Mouse (Mus musculus): Measurements from ENCODE around the gene Sh3bgrl. TPM values are rescaled to one million over a fixed set of nuclear protein-coding genes. Genes with fewer than 3 reads are reported as not detected.

Sh3bgrl gene
- polyA plus RNA-seq, 1 experiment from 2014 or later: 210 TPM

DNA sequence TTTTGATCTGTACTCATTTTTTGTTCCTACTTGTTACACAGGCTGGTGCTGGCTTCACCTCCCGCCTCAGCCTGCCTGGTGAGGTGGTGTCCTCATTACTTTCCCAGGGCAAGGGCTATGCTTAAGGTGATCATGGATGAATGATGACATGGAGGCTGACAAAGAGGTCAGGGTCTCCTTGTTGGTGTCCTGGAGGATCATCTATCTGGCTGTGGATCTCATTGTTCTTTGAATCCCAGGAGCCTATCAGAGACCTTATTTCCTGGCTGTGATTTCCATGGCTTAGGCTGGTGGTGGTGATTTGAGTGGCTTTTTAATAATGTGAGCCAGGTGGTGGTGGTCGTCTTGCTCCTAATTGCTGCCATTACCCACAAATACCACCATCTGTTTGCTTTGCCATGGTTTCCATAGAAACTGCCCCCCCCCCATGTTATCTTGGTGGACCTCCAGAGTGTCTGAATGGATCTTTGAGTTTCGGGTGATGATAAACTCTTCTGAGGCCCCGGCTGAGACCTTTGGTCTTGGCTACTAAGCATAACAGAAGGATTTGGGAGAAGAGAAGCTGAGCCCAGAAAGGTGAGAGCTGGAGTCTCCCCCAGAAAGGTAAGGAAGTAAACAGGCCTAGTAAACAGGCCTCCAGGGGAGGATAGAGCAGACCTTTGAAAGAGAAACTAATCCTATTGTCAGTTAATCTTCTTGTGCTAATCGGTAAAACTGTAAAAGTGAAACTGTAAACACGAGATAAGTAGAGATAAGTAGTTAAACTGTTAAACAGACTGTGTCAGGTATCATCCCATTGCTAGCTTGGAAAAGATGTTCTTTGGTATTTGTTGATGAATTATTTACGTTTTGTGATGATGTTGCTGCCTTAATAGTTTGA is 18.5 kb downstream of the Sh3bgrl start:
- no peaks in the 10 kb centered on the region for H3K9me3 ChIP-seq
- peak; percentile 77 for ATAC-seq
- H3K9ac ChIP-seq (replicated peaks): no peak overlapping the region
- H3K4me3 ChIP-seq (replicated peaks): no peak overlapping the region
- WGBS: 27% methylated on average over 7 of the region's 7 CpGs
- H3K4me1 ChIP-seq (replicated peaks): peaks cover 6% of the 10 kb centered on the region
- H3K4me2 ChIP-seq (replicated peaks): no peak overlapping the region
- no peaks in the 10 kb centered on the region for H3K36me3 ChIP-seq
- no peaks in the 10 kb centered on the region for H3K27me3 ChIP-seq
- H3K27ac ChIP-seq: peak overlapping the region; percentile 30; the same call in 1 of the 2 replicates

DNA sequence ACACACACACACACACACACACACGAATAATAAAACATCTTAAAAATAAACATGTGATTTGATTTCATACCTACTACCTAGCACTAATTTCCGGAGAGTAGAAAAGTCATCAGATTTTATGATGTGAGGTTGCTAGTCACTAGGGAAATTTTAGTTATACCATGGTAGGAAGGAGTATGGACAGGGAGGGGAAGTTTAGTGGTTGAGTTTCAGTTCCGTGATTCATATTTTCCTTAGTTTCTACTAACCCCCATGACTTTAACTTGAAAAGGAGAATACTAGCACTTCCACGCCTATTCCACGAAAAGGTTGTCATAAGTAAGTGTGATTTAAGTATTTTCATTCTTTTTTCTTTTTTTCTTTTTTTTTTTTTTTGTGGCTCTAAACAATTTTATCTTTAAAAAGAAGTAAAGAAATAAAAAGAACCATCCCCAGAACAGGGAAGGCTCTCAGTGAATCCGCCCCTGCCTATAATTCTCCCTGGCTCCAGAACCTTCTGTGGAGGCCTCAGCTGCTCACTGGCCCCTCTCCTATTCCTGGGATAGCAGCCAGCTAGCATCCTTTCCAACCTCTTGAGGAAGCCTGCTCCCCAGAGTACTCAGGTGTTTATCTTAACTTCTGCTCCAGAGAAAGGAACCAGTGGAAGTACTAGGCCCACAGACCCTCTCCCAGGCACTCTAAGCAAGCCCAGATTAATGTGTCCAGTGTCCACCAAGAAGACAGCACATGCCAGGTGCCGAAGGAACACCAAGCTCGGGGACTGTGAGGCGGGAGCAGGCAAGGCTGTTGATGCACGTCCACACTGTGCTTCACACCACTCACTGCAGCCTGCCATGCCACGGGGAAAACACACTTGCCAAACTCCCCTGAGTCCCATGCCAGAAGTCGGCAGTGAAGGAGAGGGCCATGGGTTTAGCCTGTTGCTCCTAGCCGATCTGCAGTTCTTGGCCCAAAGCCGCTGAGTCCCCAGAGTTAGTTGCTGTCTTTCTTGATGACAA is 25.0 kb downstream of the Sh3bgrl start:
- peaks cover 8% of the 10 kb centered on the region; the same call in 1 of the 2 replicates for H3K4me1 ChIP-seq (replicated peaks)
- no peaks in the 10 kb centered on the region for H3K27me3 ChIP-seq
- WGBS: 84% methylated on average over 14 of the region's 14 CpGs
- H3K4me3 ChIP-seq (replicated peaks): no peak overlapping the region
- H3K27ac ChIP-seq: no peak overlapping the region
- no peak overlapping the region for H3K4me2 ChIP-seq (replicated peaks)
- ATAC-seq: no peak
- no peak overlapping the region for H3K9ac ChIP-seq (replicated peaks)
- H3K36me3 ChIP-seq: no peaks in the 10 kb centered on the region
- no peaks in the 10 kb centered on the region for H3K9me3 ChIP-seq

DNA sequence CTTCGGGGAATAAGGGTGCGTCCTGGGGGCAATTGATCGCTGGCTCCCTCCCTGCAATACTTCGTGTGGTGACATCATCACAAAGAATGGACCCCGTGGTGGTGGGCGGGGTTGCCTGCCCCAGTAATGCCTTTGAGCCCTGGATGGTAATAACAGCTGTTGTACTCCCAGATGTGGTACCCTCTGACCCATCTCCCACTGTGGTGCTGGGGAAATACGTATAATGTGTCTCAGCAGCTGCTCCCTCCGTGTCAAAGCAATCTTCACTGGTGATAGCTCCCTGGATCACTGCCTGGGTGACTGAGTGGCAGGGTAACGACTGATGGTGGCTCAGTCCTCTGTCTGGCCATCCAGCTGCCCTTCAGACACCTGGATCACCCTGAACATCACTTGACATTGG is 26.0 kb downstream of the Sh3bgrl start:
- Histone ChIP-seq H3K9ac (replicated peaks) (no peak overlapping the region), H3K27me3 (no peaks in the 10 kb centered on the region), H3K27ac (no peak overlapping the region), H3K9me3 (no peaks in the 10 kb centered on the region), H3K4me1 (replicated peaks) (peaks cover 8% of the 10 kb centered on the region; the same call in 1 of the 2 replicates), H3K4me2 (replicated peaks) (no peak overlapping the region), H3K4me3 (replicated peaks) (no peak overlapping the region), H3K36me3 (no peaks in the 10 kb centered on the region)
- 39% methylated on average over 9 of the region's 9 CpGs for WGBS
- ATAC-seq: 0 out of 2 replicates have a peak, but pooled peaks have one; percentile 30

DNA sequence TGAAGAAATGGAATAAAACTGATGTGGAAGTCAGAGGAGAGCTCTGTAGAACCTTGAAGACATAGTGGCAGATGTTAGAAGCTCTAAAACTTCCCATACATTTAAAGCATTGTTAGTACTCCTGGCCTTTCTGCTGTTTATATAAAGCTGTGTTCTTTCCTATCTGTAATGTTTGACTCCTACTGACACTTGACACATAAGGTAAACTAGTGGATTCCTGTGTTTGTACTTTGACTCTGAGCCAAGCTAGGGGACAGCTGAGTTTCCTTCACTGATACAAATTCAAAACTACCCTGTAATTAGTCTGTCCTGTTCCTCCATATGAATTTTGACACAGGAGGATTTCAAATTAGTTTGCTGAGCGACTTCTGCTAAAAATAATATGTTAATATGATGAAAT is 27.5 kb downstream of the Sh3bgrl start:
- no peaks in the 10 kb centered on the region for H3K36me3 ChIP-seq
- H3K27ac ChIP-seq: no peak overlapping the region
- no peak for ATAC-seq

DNA sequence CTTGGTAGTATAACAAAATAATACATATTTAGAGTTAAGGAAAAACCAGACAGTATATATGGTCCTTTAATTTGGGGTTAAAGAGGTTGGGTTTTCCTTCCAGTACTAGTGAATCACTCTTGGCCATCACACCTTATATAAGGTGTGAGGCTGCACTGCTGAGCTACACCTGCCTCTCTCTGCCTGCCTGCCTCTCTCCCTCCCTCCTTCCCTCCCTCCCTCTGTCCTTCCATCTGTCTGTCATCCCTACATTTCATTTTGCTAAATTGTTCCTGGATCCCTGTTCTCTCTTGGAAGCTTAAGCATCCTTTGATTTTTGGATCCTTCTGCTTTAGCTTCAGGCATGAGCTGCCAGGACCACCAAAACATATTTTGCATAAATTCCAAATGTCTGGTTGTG is 28.6 kb downstream of the Sh3bgrl start:
- no peak overlapping the region for H3K4me2 ChIP-seq (replicated peaks)
- no peaks in the 10 kb centered on the region for H3K9me3 ChIP-seq
- H3K9ac ChIP-seq (replicated peaks): no peak overlapping the region
- no peak for ATAC-seq
- no peak overlapping the region for H3K27ac ChIP-seq
- no peak overlapping the region for H3K4me3 ChIP-seq (replicated peaks)
- peaks cover 8% of the 10 kb centered on the region; the same call in 1 of the 2 replicates for H3K4me1 ChIP-seq (replicated peaks)
- no peaks in the 10 kb centered on the region for H3K27me3 ChIP-seq
- H3K36me3 ChIP-seq: no peaks in the 10 kb centered on the region

More for the DNA sequence above, 27.5 kb downstream of the Sh3bgrl start:
- H3K4me1 ChIP-seq (replicated peaks): peaks cover 8% of the 10 kb centered on the region; the same call in 1 of the 2 replicates
- WGBS: 48% methylated on average over 1 of the region's 1 CpGs
- H3K4me3 ChIP-seq (replicated peaks): no peak overlapping the region
- no peak overlapping the region for H3K4me2 ChIP-seq (replicated peaks)
- H3K27me3 ChIP-seq: no peaks in the 10 kb centered on the region
- H3K9ac ChIP-seq (replicated peaks): no peak overlapping the region
- H3K9me3 ChIP-seq: no peaks in the 10 kb centered on the region

DNA sequence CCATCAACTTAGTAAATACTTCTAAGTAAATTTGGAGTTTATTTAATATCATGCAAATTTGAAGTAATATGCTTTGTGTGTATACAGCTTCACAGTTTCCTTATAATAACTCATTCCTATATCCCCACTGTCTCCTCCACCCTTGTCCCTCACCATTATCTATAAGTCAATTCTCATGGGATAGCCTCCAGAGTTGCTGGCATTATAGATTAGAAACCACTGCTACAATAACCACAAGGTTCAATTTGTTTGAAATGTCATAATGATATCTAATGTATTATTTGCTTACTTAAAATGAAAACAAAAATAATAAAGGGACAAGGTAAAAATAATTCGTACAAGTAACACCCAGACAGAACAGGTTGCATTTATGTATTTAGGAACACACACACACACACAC is 31.7 kb downstream of the Sh3bgrl start:
- Histone ChIP-seq H3K4me2 (replicated peaks) (no peak overlapping the region), H3K27me3 (no peaks in the 10 kb centered on the region), H3K4me1 (replicated peaks) (no peaks in the 10 kb centered on the region), H3K36me3 (no peaks in the 10 kb centered on the region), H3K4me3 (replicated peaks) (no peak overlapping the region), H3K9me3 (no peaks in the 10 kb centered on the region), H3K27ac (no peak overlapping the region), H3K9ac (replicated peaks) (no peak overlapping the region)
- WGBS: 85% methylated on average over 1 of the region's 1 CpGs
- no peak for ATAC-seq

DNA sequence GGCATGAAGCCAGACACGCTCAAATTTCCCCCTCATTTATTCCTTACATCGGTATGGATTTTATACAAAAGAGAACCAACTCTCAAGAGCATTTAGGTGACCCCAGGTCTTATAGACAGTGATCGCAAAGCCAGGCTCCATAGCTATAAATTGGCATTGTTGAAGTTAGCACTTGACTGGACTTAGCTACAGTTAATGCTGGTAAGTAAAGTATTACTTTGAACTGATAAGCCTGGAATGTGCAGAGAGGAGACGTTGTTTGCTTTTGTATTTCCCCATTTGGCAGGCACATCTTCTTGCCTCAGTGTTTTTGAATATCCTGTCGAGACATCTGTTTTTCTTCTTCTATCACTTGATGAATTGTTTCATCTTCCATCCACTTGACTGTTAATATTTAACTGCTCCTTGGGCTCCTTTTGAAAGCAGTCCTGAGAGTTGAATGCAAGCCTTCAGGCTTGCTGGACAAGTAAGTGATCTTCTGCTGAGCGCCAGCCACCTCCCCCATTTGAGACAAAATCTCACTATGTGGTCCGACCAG is 32.5 kb downstream of the Sh3bgrl start:
- H3K4me1 ChIP-seq (replicated peaks): no peaks in the 10 kb centered on the region
- no peak overlapping the region for H3K9ac ChIP-seq (replicated peaks)
- no peak overlapping the region for H3K4me2 ChIP-seq (replicated peaks)
- 79% methylated on average over 7 of the region's 7 CpGs for WGBS
- H3K27me3 ChIP-seq: no peaks in the 10 kb centered on the region
- ATAC-seq: no peak
- no peaks in the 10 kb centered on the region for H3K36me3 ChIP-seq
- H3K27ac ChIP-seq: no peak overlapping the region
- no peak overlapping the region for H3K4me3 ChIP-seq (replicated peaks)
- H3K9me3 ChIP-seq: no peaks in the 10 kb centered on the region

DNA sequence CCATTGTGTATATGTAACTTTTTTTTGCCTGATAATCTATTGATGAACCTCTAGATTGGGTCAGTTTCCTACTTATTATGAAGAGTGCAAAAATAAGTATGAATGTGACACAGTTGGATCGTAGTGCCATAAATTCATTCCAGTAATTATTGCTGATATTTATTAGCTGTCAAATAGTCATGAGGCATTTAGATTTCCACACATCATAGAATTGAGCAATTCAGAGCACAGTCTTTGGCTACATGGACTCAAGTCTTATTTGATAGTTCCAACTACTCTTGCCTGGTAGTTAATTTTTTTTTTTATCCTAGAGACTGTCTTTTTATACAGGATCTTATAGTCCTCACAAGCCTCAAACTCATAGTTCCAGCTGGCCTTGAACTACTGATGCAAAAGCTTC is 34.9 kb downstream of the Sh3bgrl start:
- H3K9ac ChIP-seq (replicated peaks): no peak overlapping the region
- 86% methylated on average over 1 of the region's 1 CpGs for WGBS
- no peaks in the 10 kb centered on the region for H3K9me3 ChIP-seq
- H3K27me3 ChIP-seq: no peaks in the 10 kb centered on the region
- 0 out of 2 replicates have a peak, but pooled peaks cover 3% of the 10 kb centered on the region for H3K4me1 ChIP-seq (replicated peaks)
- H3K27ac ChIP-seq: no peak overlapping the region
- no peak for ATAC-seq
- no peak overlapping the region for H3K4me3 ChIP-seq (replicated peaks)
- H3K36me3 ChIP-seq: no peaks in the 10 kb centered on the region
- H3K4me2 ChIP-seq (replicated peaks): no peak overlapping the region

DNA sequence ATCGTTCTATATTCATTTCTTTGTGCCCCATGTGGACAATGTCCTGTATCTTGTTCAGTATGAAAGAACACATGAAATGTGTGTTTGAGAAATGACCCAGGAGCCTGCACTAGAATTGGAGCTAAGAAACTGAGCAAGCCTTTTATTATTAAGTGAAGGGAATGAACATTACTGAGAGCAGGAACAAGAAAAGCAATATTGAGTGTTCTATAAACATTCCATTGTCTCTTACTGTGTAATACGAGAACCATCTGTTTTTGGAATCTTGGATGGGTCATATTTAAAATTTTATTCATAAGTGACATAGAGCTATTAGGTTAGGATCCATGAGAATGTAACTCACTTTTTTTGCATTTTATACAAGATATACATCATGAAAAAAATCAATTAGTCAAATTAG is 36.7 kb downstream of the Sh3bgrl start:
- Histone ChIP-seq H3K9me3 (no peaks in the 10 kb centered on the region), H3K4me3 (replicated peaks) (no peak overlapping the region), H3K9ac (replicated peaks) (no peak overlapping the region), H3K4me2 (replicated peaks) (no peak overlapping the region), H3K4me1 (replicated peaks) (0 out of 2 replicates have a peak, but pooled peaks cover 3% of the 10 kb centered on the region), H3K27me3 (no peaks in the 10 kb centered on the region), H3K36me3 (no peaks in the 10 kb centered on the region), H3K27ac (no peak overlapping the region)
- 90% methylated on average over 2 of the region's 2 CpGs for WGBS
- ATAC-seq: no peak

DNA sequence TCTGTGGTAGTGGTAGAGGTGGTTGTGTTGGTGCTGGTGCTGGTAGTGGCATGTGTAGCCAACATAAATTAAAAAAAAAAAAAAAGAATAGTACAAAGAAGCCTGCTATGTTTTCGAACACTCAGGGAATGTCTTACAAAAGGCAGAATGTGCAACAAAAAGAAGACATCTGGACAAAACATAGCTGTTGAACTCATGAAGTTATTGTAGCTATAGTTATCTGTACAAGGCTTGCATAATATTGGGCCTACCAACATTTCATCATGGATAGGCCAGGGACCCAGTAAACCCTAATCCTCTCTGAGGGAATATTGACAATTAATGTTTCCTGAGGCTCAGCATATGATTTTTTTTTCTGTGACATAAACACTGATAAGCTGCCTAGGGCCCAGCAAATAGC is 37.3 kb downstream of the Sh3bgrl start:
- no peak overlapping the region for H3K4me3 ChIP-seq (replicated peaks)
- H3K27me3 ChIP-seq: no peaks in the 10 kb centered on the region
- WGBS: 68% methylated on average over 1 of the region's 1 CpGs
- H3K36me3 ChIP-seq: no peaks in the 10 kb centered on the region
- H3K4me1 ChIP-seq (replicated peaks): 0 out of 2 replicates have a peak, but pooled peaks cover 3% of the 10 kb centered on the region
- no peaks in the 10 kb centered on the region for H3K9me3 ChIP-seq
- H3K27ac ChIP-seq: 0 out of 2 replicates have a peak overlapping the region, but pooled peaks have one; percentile 19
- H3K9ac ChIP-seq (replicated peaks): no peak overlapping the region
- ATAC-seq: no peak
- no peak overlapping the region for H3K4me2 ChIP-seq (replicated peaks)

DNA sequence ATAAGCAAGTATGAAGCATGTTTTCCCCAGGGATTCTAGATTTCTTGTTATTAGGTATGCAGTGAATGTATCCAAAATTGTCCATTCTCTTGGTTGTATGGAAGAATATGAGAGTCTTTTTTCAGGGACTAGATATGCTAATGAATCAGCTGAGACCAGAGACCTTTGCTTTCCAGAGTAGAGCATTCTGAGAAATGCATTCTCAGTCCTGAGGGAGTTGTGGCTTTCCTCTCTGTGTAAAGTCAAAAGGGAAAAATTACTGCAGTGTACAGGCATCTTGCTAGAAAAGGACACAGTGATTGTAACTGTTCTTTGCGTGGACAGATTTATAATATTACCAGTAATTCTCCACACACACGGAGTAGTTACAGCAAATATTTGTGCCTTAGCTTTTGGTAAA is 38.3 kb downstream of the Sh3bgrl start:
- no peak for ATAC-seq
- Histone ChIP-seq H3K9ac (replicated peaks) (no peak overlapping the region), H3K4me1 (replicated peaks) (0 out of 2 replicates have a peak, but pooled peaks cover 3% of the 10 kb centered on the region), H3K4me3 (replicated peaks) (no peak overlapping the region), H3K4me2 (replicated peaks) (no peak overlapping the region), H3K9me3 (no peaks in the 10 kb centered on the region), H3K27me3 (no peaks in the 10 kb centered on the region), H3K27ac (no peak overlapping the region), H3K36me3 (no peaks in the 10 kb centered on the region)
- WGBS: 69% methylated on average over 2 of the region's 2 CpGs
